Mouse (Mus musculus) cerebellum, adult 2 months (tissue): ENCODE results near the gene Gng7.

ENCODE experiments used
- CTCF ChIP-seq: fragments of 200-500 bp; IDR thresholded peaks from 2 replicates; pipeline ENCODE4 v1.5.1; 2011; ENCODE audit warnings: low read depth, mild to moderate bottlenecking, control low read depth, low read length, moderate library complexity, borderline replicate concordance; ENCODE audit not compliant: insufficient read depth
- POLR2A ChIP-seq: fragments of 200-500 bp; IDR thresholded peaks from 2 replicates; pipeline ENCODE4 v1.6.1; 2011; ENCODE audit warnings: low read length, control low read depth, borderline replicate concordance; ENCODE audit not compliant: insufficient read depth

DNA sequence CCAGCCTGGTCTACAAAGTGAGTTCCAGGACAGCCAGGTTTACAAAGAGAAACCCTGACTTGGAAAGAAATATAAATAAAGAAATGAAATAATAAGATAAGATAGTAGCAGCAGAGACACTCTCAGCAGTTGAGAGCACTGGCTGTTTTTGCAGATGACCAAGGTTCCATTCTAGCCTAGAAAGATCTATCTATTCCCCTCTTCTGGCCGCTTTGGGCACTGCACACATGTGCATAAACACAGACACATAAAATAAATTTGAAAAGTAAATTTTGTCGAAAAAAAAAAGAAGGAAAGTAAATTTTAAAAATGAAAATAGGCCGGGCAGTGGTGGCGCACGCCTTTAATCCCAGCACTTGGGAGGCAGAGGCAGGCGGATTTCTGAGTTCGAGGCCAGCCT lies 21.5 kb upstream of the Gng7 start:
- TF ChIP-seq POLR2A = no peak
- 0 out of 2 replicates have a peak, but pooled peaks have one; percentile 5 for TF ChIP-seq CTCF
